Mouse (Mus musculus) neutrophil, adult 5-6 weeks (primary cell): ENCODE measurements around the gene Nedd8. TPM values are rescaled to one million over a fixed set of nuclear protein-coding genes. Genes with fewer than 3 reads are reported as not detected.

Experiments
- ATAC-seq: fragments of 151-379, 151-347 bp; 2 replicates; pipeline ENCODE4 v1.8.0; 2017; ENCODE audit warnings: mild to moderate bottlenecking, moderate TSS enrichment; ENCODE audit not compliant: insufficient number of reproducible peaks, poor library complexity, low FRiP score, severe bottlenecking; ENCODE audit errors: extremely low read depth
- total RNA-seq: library from RNA; stranded (forward); fragments of 200-1000 nt; gene quantifications from 2 replicates; pipeline ENCODE4 v1.2.3, GENCODE M21; 2017

Gene Nedd8
- total RNA-seq, 1 experiment from 2014 or later = 211 TPM

GRCm38 (mm10) chr14:55618486-55619195 is 53.3 kb downstream of the Nedd8 start:
- ATAC-seq = no peak

GRCm38 (mm10) chr14:55617822-55618221 is 54.1 kb downstream of the Nedd8 start, which contains the start of gene Rec8:
Gene Rec8, plus strand, starts transcription at chr14:55618037.
- ATAC-seq = peak; percentile 40; the same call in 1 of the 2 replicates

- no peak for ATAC-seq
Measured at GRCm38 (mm10) chr14:55616844-55617243, 55.1 kb downstream of the Nedd8 start.

- ATAC-seq = no peak
Measured at GRCm38 (mm10) chr14:55615876-55616275, 56.0 kb downstream of the Nedd8 start.

GRCm38 (mm10) chr14:55614565-55615178 is 57.3 kb downstream of the Nedd8 start:
- ATAC-seq = no peak

GRCm38 (mm10) chr14:55613346-55613745 is 58.6 kb downstream of the Nedd8 start:
- no peak for ATAC-seq

Other genes with a start within 250 kb of the Nedd8 start
- gene Dhrs4, start 193.4 kb downstream of the Nedd8 start, total RNA-seq = 22.9 and 24.1 TPM in 2 replicates
- 0.74 TPM in 1 of 2 replicates, not detected in the other for gene Carmil3, start 181.5 kb downstream of the Nedd8 start, total RNA-seq
- not detected in 2 replicates for gene Cpne6, start 161.7 kb downstream of the Nedd8 start, total RNA-seq
- gene Nrl, start 147.1 kb downstream of the Nedd8 start, total RNA-seq = 0.12 TPM in 1 of 2 replicates, not detected in the other
- 38.6 and 38.8 TPM in 2 replicates for gene Pck2, start 131.9 kb downstream of the Nedd8 start, total RNA-seq
- 82.2 and 98.6 TPM in 2 replicates for gene Dcaf11, start 112.1 kb downstream of the Nedd8 start, total RNA-seq
- gene A730061H03Rik, start 111.7 kb downstream of the Nedd8 start, total RNA-seq = 6.9 and 9.1 TPM in 2 replicates
- not detected in 2 replicates for gene Fitm1, start 96.5 kb downstream of the Nedd8 start, total RNA-seq
- gene Psme1, start 94.0 kb downstream of the Nedd8 start, total RNA-seq = 254 and 295 TPM in 2 replicates
- 5.0 TPM in 2 replicates for gene Emc9, start 86.8 kb downstream of the Nedd8 start, total RNA-seq
- gene Psme2, start 81.0 kb downstream of the Nedd8 start, total RNA-seq = 164 and 175 TPM in 2 replicates
- gene Rnf31, start 80.4 kb downstream of the Nedd8 start, total RNA-seq = 73.4 and 82.3 TPM in 2 replicates
- 163 and 164 TPM in 2 replicates for gene Irf9, start 68.6 kb downstream of the Nedd8 start, total RNA-seq
- gene Rec8, start 54.1 kb downstream of the Nedd8 start, total RNA-seq = not detected in 2 replicates
- 4.2 and 11.3 TPM in 2 replicates for gene Ipo4, start 36.2 kb downstream of the Nedd8 start, total RNA-seq
- gene Gm49378, start 34.2 kb downstream of the Nedd8 start, total RNA-seq = 2.1 and 2.8 TPM in 2 replicates
- 40.7 and 42.5 TPM in 2 replicates for gene Tm9sf1, start 28.3 kb downstream of the Nedd8 start, total RNA-seq
- gene Tssk4, start 21.9 kb downstream of the Nedd8 start, total RNA-seq = 0.98 and 2.1 TPM in 2 replicates
- 40.6 and 42.1 TPM in 2 replicates for gene Mdp1, start 11.6 kb downstream of the Nedd8 start, total RNA-seq
- gene Gmpr2, start 183 bp downstream of the Nedd8 start, total RNA-seq = 27.5 and 44.8 TPM in 2 replicates
- gene Tinf2, start 9.7 kb upstream of the Nedd8 start, total RNA-seq = 64.8 and 68.2 TPM in 2 replicates
- 6.9 and 9.5 TPM in 2 replicates for gene Tgm1, start 41.8 kb upstream of the Nedd8 start, total RNA-seq
- 27.2 and 36.8 TPM in 2 replicates for gene Rabggta, start 50.1 kb upstream of the Nedd8 start, total RNA-seq
- 20.4 and 28.0 TPM in 2 replicates for gene Dhrs1, start 73.6 kb upstream of the Nedd8 start, total RNA-seq
- 12.1 and 15.8 TPM in 2 replicates for gene Nop9, start 73.6 kb upstream of the Nedd8 start, total RNA-seq
- gene Cideb, start 86.3 kb upstream of the Nedd8 start, total RNA-seq = 0.49 TPM in 1 of 2 replicates, not detected in the other
- 0.25 and 0.81 TPM in 2 replicates for gene Ltb4r2, start 89.3 kb upstream of the Nedd8 start, total RNA-seq
- 12.9 and 14.6 TPM in 2 replicates for gene Ltb4r1, start 93.8 kb upstream of the Nedd8 start, total RNA-seq
- 0.49 TPM in 1 of 2 replicates, not detected in the other for gene Adcy4, start 112.0 kb upstream of the Nedd8 start, total RNA-seq
- 17.3 and 30.9 TPM in 2 replicates for gene Ripk3, start 116.7 kb upstream of the Nedd8 start, total RNA-seq
- not detected in 2 replicates for gene Nfatc4, start 151.0 kb upstream of the Nedd8 start, total RNA-seq
- gene Nynrin, start 181.9 kb upstream of the Nedd8 start, total RNA-seq = 0.23 and 0.25 TPM in 2 replicates
- 0.37 TPM in 1 of 2 replicates, not detected in the other for gene Cbln3, start 212.3 kb upstream of the Nedd8 start, total RNA-seq
- gene Khnyn, start 212.8 kb upstream of the Nedd8 start, total RNA-seq = 157 and 158 TPM in 2 replicates
- 9.7 and 16.3 TPM in 2 replicates for gene Sdr39u1, start 228.2 kb upstream of the Nedd8 start, total RNA-seq